Mouse (Mus musculus): ENCODE data around the gene Slc13a4.
A peak's percentile ranks its signal among the peaks of the same experiment; 100 is the strongest.

The Slc13a4 gene

GRCm38 (mm10) chr6:35298323-35298722 lies 9.6 kb downstream of the Slc13a4 start:
- DNase-seq = no peak

- DNase-seq = peak; percentile 86
Observed at GRCm38 (mm10) chr6:35297516-35298227, 10.3 kb downstream of the Slc13a4 start.

DNA sequence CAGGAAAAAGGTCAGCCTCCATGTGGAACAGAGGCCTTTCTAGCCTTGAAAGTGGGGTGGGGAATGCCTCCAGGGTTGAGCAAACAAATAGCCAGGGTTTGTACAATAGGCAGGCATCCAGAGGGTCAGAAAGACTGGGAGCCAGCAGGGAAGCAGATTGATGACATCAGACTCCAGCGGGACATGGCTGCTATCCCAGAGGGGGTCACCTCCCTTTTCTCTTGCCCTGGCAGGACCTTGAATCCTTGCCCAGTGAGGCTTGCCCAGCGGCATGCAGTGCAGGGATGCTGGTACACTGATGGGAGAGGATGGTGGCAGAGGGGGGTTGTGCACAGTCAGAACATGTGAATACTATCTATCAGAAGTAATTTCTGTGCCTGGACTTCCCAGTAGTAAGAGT lies 10.9 kb downstream of the Slc13a4 start:
- DNase-seq = peak; percentile 80

GRCm38 (mm10) chr6:35294964-35295363 lies 13.0 kb downstream of the Slc13a4 start:
- DNase-seq = no peak

GRCm38 (mm10) chr6:35289676-35290075 lies 18.3 kb downstream of the Slc13a4 start:
- no peak for DNase-seq

DNA sequence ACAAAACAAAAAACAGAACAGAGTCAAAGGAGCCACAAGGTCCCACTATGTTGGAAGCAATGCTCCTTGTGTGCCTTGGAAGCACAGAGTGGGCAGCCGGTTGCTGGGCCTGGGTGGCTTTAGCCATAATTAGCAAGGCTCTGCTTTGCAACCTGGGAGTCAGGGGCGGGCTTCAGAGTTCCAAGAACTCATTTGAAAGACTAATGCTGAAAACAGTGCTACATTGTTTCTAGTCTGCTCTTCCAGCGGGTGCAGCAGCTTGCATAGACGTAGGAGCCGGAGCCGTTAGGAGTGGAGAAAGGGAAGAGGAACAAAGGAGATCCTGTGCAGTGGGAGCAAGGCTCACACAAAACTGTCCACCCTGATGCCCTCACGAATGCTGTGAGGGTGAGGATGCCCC lies 19.0 kb downstream of the Slc13a4 start:
- DNase-seq = no peak

DNA sequence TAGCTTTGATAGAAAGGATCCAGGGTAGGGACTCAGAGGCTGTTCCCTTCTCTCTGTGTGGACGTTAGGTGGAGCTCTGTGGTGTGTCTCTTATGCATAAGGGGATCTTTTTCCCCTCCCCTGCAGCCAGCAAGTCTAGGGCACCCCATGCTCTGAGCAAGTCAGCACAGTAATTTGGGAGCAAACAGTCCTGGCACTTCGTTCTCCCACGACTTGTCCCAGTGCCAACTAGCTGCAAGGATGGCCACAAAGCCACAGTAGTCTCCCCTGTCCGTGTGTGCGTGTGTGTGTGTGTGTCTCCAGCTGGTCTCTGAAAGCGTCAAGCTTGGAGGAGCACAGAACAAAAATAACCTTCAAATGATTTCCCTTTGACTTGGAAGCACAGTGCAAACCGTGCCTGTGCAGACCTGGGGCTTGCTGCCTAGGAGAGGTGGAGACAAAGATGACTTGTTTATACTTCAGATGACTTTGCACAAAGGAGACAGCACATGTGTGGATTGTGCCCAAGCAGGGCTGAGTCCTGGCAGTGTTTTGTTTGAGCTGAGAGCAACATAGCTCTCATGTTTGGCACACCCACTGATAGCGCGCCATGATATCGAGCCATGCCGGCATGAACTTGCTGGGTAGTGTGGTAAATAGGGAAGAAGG lies 19.7 kb downstream of the Slc13a4 start:
- DNase-seq = peak; percentile 51

- DNase-seq = peak; percentile 80
Observed at GRCm38 (mm10) chr6:35279306-35279705, 28.6 kb downstream of the Slc13a4 start.

- DNase-seq = no peak
Observed at GRCm38 (mm10) chr6:35277903-35278587, 29.9 kb downstream of the Slc13a4 start.

- DNase-seq = peak; percentile 56
Observed at GRCm38 (mm10) chr6:35273391-35274082, 34.4 kb downstream of the Slc13a4 start.

GRCm38 (mm10) chr6:35271868-35272765 lies 35.8 kb downstream of the Slc13a4 start:
- peak; percentile 60 for DNase-seq

GRCm38 (mm10) chr6:35271094-35271855 lies 36.7 kb downstream of the Slc13a4 start:
- no peak for DNase-seq

DNA sequence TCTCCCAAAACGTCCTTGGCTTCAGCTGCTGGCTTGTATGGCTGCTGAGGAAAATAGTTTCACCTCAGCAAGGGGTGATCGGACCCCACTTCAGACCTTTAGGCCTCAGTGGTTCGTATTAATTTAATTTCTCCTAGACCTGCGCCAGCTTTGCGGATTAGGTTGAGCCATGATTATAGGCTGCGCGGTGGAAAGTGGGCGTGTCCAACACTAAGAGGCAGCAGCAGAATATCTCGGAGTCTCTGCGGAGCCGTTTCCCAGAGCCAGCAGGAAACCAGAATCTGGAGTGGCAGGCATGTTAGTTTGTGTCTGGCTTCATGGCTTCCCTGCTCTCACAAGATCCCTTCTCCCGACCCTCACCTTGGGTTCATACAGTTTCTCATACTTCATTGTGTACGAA lies 38.3 kb downstream of the Slc13a4 start:
- DNase-seq = no peak

DNA sequence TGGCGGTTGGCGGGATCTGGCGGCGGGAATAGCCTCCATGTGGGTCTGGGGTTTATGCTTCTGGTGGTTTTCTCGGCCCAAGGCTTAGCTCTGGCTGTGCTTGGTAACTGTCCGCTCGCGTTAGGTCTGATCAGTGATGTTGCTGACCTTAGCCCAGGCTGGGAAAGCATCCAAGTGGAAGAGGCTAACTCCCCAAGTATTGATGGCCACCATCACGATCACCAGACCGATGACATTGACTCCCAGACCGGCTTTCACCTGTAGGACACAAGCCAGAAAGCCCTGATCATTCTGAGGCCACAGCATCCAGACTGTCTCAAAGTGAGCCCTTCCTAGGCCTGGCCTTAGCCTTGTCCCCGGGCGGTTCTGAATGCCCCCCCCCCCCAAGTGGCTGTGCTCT lies 39.2 kb downstream of the Slc13a4 start:
- DNase-seq = no peak

DNA sequence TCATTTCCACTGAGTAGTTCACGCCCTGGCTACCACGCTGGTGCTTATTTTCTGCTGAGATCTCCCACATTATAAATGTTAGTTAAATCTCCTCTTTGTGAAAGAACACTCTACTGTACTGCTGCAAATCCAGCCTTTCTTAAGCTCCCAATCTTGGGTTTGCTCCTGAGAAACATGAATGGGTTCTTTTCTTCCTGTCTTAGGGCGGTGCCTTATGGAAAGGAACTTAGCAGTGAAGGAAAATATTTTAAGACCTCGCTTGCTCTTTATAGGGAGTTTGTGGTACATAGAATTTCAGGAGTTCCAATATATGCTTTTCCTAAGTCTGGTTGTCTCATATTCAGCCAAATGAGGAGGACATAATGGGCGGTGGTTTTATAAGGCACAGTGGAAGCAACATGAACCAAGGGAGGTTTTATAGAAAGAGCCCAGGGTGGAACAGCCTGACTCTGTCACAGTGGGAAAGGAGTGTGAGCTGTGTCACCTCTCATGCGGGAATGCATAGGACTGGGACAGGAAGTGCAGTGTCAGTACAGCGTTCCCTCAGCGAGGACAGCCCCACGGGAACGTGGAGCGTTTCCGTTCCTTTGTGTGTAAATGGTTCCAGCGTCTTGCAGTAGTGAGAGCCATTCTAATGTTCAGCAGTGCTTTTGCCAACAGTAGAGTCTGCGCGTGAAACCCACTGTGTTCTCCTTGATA lies 42.2 kb downstream of the Slc13a4 start:
- no peak for DNase-seq

GRCm38 (mm10) chr6:35260531-35260930 lies 47.4 kb downstream of the Slc13a4 start:
- no peak for DNase-seq

GRCm38 (mm10) chr6:35259526-35259925 lies 48.4 kb downstream of the Slc13a4 start:
- no peak for DNase-seq

DNA sequence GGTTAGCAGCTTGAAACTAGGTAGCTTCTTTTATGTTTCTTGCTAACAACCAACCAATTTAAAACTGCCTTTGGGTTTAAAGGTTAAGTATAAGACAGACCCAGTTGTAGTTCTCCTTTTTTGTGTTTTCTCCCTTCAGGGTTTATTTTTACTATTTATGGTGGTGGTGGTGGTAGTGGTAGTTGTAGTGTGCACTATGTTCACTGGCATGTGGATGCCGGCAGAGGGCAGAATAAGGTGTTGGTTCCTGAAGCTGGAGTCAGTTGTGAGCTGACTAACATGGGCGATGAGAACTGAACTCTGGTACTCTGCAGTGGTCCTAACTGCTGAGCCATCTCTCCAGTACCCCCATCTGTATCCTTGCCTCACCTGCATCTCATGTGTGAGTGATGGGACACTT lies 49.0 kb downstream of the Slc13a4 start:
- DNase-seq = no peak

DNA sequence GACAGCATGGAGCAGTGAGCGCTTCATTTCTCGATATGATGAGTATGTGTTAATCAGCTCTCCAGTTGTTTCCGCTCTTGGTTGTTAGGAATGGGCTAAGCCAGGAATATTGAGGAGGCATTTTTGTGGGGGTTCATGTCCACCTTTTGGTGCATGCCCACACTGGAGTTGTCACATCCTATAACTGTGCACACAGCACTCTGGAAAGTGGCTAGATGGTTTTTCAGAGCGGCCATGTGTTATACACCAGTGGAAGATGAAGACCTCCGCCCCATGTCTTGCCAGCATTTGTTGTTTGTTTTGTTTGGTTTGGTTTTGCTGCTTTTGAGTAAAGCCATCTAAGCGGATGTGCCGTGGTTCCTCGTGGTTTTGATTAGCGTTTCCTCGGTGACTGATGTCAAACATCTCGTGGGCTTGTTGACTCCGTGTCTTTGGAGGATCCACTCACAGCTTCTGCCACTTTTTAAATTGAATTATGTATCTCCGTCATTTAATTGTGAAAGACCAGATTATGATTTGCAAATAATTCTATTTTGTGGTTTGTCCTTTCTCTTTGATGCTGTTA lies 50.2 kb downstream of the Slc13a4 start:
- no peak for DNase-seq

- peak; percentile 25 for DNase-seq
Observed at GRCm38 (mm10) chr6:35256691-35257090, 51.2 kb downstream of the Slc13a4 start.

DNA sequence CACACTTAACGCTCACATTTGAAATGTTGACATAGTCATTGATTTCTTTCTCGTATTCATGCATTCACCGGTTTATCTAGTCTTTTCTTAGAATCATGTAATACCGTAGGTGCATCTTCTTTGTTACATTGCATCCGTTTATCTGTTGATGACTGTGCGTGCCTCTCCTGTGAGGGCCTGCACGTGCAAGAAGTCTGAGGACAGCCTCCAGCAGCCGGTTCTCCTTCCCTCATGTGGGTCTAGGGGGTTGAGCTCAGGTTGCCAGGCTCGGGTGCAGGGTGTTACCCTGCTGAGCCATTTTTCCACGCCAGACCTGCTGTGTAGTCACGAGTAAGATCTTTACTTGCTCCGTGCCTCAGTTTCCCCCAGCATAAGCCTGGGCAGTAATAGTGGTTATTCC lies 52.9 kb downstream of the Slc13a4 start:
- no peak for DNase-seq
